Mouse (Mus musculus): Measurements from ENCODE around the gene Dot1l.

Gene Dot1l

GRCm38 (mm10) chr10:80792175-80793032 is 37.4 kb downstream of the Dot1l start:
- peak in 1 of 2 experiments; percentile 10 for DNase-seq (ENCODE audit: low spot score in 2 of 2)

DNA sequence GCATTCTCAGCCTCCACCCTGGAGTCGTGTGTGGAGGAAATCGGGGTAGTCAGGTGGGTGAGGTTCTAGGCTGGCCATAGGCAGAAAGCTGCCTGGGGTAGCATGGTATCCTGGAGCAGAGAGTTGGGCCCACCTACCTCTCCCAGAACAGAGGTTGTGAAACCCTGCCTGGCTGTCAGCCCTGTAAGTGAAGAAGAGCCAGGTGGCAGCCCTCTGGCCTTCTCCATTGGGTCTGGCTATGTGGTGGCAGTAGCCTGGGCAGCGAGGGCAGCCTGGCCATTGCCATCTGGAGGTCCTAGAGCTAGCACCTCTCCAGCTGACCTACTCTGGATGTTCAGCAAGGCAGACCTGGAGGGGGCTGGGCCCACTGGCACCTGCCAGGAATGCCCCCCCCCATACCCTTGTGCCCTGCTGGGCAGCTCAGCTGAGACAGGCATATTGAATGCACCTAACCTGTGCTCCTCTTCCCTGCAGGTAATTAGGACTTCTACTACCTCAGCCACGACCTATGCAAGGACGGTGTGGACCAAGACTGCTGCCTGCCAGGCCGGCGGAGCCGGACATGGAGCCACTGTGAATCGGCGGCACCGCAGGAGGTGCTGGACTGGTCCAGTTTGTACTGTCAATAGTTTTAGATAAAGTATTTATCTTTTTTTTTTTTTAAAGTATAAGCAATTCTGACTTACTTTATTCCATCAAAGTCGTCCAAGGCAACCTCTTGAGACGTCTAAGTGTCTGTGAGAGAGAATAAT is 38.2 kb downstream of the Dot1l start:
- no peak for DNase-seq (ENCODE audit: low spot score in 2 of 2)

DNA sequence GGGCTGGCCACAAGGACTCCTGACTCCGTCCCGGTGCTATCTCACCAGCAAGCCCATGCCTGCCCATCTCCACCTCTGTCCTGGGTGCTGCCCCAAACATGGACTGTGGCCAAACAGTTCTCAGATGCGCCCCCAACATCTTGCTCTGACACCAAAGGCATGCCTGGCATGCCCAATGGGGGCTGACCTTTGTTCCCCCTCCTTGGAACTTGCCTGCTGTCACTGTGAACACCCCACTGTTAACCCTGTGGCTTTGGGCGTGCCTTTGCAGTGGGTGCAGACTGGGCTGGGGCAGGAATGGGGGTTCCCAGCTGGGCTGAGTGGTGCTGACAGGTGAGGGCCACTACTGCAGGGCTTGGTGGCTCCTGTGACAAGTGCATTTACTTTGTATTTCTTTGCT is 38.8 kb downstream of the Dot1l start:
- no peak for DNase-seq (ENCODE audit: low spot score in 2 of 2)

- DNase-seq (ENCODE audit: low spot score in 2 of 2), result no peak
Observed at GRCm38 (mm10) chr10:80794750-80795149, 39.7 kb downstream of the Dot1l start.

- no peak for DNase-seq (ENCODE audit: low spot score in 2 of 2)
Observed at GRCm38 (mm10) chr10:80796307-80796848, 41.4 kb downstream of the Dot1l start.

GRCm38 (mm10) chr10:80797186-80798149 is 42.5 kb downstream of the Dot1l start:
- DNase-seq (ENCODE audit: low spot score in 2 of 2), result peak in 1 of 2 experiments; percentile 13

- peak; percentile 90 to 94 for DNase-seq (ENCODE audit: low spot score in 2 of 2)
Observed at GRCm38 (mm10) chr10:80798150-80799006, 43.4 kb downstream of the Dot1l start, which contains the start of the genes Sf3a2 and Plekhj1. Gene Sf3a2, plus strand, starts transcription at chr10:80798198. Gene Plekhj1, minus strand, starts transcription at chr10:80798626.

DNA sequence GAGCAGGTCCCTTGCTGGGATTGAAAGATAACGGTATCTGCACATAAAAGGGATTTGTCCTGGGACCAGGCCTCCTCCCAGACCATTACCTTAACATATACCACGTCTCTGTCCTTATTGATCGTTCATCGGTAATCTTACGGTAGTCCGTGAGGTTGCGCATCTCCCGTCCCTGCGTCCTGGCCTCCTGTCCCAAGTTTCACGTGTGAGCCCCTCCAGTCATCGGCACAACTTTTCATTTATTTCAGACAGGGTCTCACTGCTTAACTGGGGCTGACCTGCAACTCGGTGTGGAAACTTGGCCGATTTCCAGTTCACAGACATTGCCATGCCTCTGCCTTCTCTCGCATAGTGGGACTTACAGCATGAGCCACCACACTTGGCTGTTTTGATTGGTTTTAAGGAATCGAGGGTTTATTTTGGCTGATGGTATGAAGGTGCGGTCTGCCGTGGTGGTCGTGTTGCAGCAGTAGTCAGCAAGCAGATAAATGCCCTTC is 44.1 kb downstream of the Dot1l start:
- DNase-seq (ENCODE audit: low spot score in 2 of 2), result peak in 1 of 2 experiments; percentile 6

- DNase-seq (ENCODE audit: low spot score in 2 of 2), result no peak
Observed at GRCm38 (mm10) chr10:80802204-80802912, 47.4 kb downstream of the Dot1l start.

DNA sequence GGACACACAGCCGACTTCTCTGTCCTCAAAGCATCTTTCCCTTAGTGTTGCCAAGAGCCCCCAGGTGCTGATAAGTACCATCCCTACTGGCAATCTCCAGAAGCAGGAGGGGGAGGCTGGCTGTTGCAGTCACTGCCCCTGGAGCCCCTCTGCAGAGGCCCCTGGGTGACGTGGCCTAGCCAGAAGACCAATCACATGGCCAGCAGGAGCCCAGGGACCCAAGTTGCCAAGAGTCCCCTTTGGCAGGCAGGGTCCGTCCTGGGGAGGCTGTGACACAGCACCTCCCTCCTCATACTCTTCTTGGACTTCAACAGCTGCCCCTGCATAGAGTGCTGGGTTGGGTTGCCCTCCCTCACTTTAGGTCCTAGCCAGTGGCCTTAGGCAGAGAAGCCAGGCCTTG is 48.0 kb downstream of the Dot1l start:
- no peak for DNase-seq (ENCODE audit: low spot score in 2 of 2)

GRCm38 (mm10) chr10:80804340-80804739 is 49.3 kb downstream of the Dot1l start:
- peak in 1 of 2 experiments; percentile 18 for DNase-seq (ENCODE audit: low spot score in 2 of 2)

DNA sequence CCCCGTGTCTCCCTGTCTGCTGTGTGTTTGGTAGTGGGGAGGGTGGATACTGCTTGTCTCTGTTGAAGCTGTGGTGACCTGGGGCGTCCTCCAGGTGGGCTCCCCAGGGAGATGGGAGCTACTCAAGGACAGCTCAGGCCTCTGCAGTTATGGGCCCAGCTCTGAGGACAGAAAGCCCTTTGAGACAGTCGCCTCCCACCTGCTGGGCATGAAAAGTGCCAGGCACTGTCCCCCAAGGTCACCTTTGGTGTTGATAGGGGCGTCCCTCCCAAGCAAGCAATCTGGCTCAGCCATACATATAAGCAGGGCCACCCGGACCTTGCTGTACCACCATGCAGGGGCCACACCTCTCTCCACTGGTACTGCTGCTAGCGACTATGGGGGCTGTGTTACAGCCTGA is 49.9 kb downstream of the Dot1l start, which contains the start of gene Amh:
Amh (plus strand) TSS at position 328 of the 400 bp plus-strand sequence.
- peak in 1 of 2 experiments; percentile 13 for DNase-seq (ENCODE audit: low spot score in 2 of 2)

DNA sequence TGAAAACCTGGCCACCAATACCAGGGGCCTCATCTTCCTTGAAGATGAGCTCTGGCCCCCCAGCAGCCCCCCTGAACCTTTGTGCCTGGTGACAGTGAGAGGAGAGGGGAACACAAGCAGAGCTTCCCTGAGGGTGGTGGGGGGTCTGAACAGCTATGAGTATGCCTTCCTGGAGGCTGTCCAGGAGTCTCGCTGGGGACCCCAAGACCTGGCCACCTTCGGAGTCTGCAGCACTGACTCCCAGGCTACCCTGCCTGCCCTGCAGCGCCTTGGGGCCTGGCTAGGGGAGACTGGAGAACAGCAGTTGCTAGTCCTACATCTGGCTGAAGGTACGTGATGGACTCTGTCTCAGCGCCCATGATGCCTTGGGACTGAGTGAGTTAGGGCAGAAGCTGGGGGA is 50.3 kb downstream of the Dot1l start:
- DNase-seq (ENCODE audit: low spot score in 2 of 2), result peak in 1 of 2 experiments; percentile 29

DNA sequence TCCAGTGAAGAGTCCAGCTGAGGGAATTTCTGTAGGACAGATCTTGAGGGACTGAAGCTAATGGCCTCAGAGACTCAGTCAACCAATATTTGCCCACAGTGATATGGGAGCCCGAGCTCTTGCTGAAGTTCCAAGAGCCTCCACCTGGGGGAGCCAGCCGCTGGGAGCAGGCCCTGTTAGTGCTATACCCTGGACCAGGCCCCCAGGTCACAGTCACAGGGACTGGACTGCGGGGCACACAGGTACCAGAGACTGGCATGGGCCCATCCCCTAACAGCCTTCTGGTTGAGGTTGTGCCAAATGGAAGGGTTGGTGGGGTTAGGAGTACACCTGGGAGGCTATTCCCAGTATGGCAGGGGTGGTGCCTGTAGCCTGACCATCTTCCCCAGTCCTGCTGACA is 50.9 kb downstream of the Dot1l start:
- DNase-seq (ENCODE audit: low spot score in 2 of 2), result peak; percentile 67 to 68

DNA sequence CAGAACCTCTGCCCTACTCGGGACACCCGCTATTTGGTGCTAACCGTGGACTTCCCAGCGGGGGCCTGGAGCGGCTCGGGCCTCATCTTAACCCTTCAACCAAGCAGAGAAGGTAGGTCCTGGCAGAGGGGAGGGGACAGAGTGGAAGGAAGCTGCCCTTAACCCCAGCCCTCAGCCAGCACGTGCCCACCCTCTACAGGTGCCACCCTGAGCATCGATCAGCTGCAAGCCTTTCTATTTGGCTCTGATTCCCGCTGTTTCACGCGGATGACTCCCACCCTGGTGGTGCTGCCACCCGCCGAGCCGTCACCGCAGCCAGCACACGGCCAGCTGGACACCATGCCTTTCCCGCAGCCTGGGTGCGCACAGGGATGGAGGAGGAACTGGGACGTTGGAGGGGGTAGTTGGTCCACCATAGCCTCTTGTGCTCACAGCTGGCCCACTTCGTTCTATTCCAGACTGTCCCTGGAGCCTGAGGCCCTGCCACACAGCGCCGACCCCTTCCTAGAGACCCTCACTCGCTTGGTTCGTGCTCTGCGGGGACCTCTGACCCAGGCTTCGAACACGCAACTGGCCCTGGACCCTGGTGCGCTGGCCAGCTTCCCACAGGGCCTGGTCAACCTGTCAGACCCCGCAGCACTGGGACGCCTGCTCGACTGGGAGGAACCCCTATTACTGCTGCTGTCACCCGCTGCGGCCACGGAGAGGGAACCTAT is 51.5 kb downstream of the Dot1l start:
- no peak for DNase-seq (ENCODE audit: low spot score in 2 of 2)

GRCm38 (mm10) chr10:80807057-80807627 is 52.1 kb downstream of the Dot1l start:
- DNase-seq (ENCODE audit: low spot score in 2 of 2), result peak; percentile 83 to 87

DNA sequence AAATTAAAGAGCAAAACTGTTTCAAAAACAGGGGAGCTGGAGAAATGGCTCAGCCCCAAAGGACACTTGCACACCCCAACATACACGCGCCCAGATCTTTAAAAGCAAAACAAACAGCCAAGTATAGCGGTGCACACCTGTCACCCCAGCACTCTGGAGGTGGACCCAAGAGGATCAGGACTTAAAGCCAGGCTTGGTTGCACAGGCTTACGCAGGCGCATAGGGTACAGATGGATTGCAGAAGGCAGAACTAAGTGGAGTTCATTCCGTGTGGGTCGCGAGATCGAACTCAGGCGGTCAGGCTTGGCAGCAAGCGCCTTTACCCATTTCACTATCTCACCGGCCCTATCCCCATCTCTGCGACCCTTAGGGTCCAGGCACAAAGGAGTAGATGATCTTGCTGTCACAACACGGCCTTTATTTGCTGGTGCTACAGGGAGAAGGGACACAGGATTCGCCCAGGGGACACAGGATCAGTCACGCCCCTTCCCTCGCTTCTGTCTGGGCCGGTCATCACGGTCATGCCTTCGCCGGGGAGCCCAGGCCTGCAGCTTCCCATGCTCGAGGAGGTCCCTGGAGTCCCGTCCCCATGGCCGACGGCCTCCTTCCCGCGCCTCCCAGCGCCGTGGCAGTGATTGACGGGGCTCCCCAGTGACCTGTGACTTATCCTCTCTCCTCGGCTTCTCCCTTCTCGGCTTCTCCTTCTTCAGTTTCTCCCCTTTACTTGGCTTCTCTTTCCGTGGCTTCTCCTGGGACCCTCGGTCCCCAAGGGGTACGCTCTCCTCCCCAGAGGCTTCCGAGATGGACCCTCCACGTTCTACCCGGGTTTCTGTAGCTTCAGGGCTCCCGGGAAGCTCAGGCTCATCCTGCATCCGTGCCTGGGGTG is 53.3 kb downstream of the Dot1l start:
- peak in 1 of 2 experiments; percentile 10 for DNase-seq (ENCODE audit: low spot score in 2 of 2)
